Mouse (Mus musculus) forebrain, embryonic 16.5 days (tissue): ENCODE measurements around the gene Orm2. TPM values are rescaled to one million over a fixed set of nuclear protein-coding genes. Genes with fewer than 3 reads are reported as not detected.
"Not testable (repeated sequence)": the region's sequence is repeated elsewhere in the genome, so short reads cannot be mapped to it uniquely, and the experiment has no call there.

Source experiments
- ATAC-seq: fragments of 200-750 bp; cut with Nextera tagmentation; 2 replicates; pipeline ENCODE4 v1.8.0; 2017; ENCODE audit warnings: mild to moderate bottlenecking, moderate library complexity
- H3K27ac ChIP-seq: fragments of 300-500 bp; sonication (generic); 2 replicates; pipeline ENCODE4 v1.5.1; 2014; ENCODE audit warnings: low read length, control low read depth
- H3K27me3 ChIP-seq: fragments of 300-500 bp; sonication (generic); replicated peaks from 2 replicates; pipeline ENCODE4 v1.6.1; 2014; ENCODE audit warnings: low read length; ENCODE audit not compliant: control insufficient read depth, insufficient read depth
- H3K36me3 ChIP-seq: fragments of 300-500 bp; sonication (generic); 2 replicates; pipeline ENCODE4 v1.6.1; 2014; ENCODE audit not compliant: control insufficient read depth, insufficient read depth
- H3K4me1 ChIP-seq: fragments of 300-500 bp; sonication (generic); replicated peaks from 2 replicates; pipeline ENCODE4 v1.6.1; 2014; ENCODE audit warnings: low read length; ENCODE audit not compliant: control insufficient read depth, insufficient read depth
- H3K4me2 ChIP-seq: fragments of 300-500 bp; sonication (generic); 2 replicates; pipeline ENCODE4 v1.6.1; 2014; ENCODE audit warnings: mild to moderate bottlenecking, low read length, control low read depth
- H3K4me3 ChIP-seq: fragments of 300-500 bp; sonication (generic); replicated peaks from 2 replicates; pipeline ENCODE4 v1.5.1; 2014; ENCODE audit warnings: mild to moderate bottlenecking, low read length, control low read depth
- H3K9ac ChIP-seq: fragments of 300-500 bp; sonication (generic); replicated peaks from 2 replicates; pipeline ENCODE4 v1.6.1; 2014; ENCODE audit warnings: low read depth, low read length, control low read depth
- H3K9me3 ChIP-seq: fragments of 300-500 bp; sonication (generic); 2 replicates; pipeline ENCODE4 v1.6.1; 2016; ENCODE audit warnings: low read length; ENCODE audit not compliant: control insufficient read depth
- WGBS: fragments of 180-500 bp; shearing (Covaris S2); extraction: QIAGEN DNeasy Blood & Tissue Kit; methylation state at CpG from one replicate; pipeline ENCODE4 v1.1.7; 2014; 5-methylcytosine and 5-hydroxymethylcytosine counted together
- polyA plus RNA-seq: library from polyadenylated mRNA; unstranded; fragments of >200 nt; fragmentation: Nextera tagmentation; extraction: Ambion mirVana; gene quantifications from 2 replicates; pipeline ENCODE4 v1.2.1, GENCODE M21; 2015

The Orm2 gene
- not detected in 2 replicates for polyA plus RNA-seq

- no peaks in the 10 kb centered on the region for H3K9me3 ChIP-seq
- H3K36me3 ChIP-seq, result 0 out of 2 replicates have a peak, but pooled peaks cover under 1% of the 10 kb centered on the region
- H3K4me1 ChIP-seq, result no peaks in the 10 kb centered on the region
- H3K27ac ChIP-seq, result no peak within 1 kb of the TSS
- no peak within 1 kb of the TSS for H3K9ac ChIP-seq
- H3K4me2 ChIP-seq, result no peak within 1 kb of the TSS
- 82% methylated on average over 5 of the region's 5 CpGs for WGBS
- H3K4me3 ChIP-seq, result no peak within 1 kb of the TSS
- ATAC-seq, result no peak
- H3K27me3 ChIP-seq, result no peaks in the 10 kb centered on the region
Measured at GRCm38 (mm10) chr4:63362150-63362549, at the start of gene Orm2. Orm2 (plus strand) TSS chr4:63362449.

DNA sequence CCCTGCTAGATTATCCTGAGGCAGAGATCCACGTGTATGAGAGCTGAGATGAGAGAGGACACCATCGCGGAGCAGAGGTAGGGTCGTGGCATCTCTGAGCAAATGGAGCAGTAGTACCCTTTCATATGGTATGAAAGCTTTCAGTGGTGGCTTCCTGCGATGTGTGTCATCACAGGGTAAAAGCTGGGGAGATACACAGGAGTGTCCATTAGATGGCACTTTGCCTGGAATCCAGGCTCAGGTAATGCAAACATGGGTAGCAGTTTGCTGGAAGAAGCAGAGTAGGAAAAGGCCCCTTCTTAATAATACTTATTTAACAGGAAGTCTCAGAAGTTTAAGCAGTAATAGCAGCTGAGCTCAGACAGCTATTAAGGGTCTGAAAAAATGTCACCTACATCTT, 48.2 kb upstream of the Orm2 start:
- Histone ChIP-seq H3K9me3 (no peaks in the 10 kb centered on the region), H3K27ac (no peak overlapping the region), H3K27me3 (no peaks in the 10 kb centered on the region), H3K9ac (no peak overlapping the region), H3K4me2 (no peak overlapping the region), H3K4me1 (no peaks in the 10 kb centered on the region), H3K36me3 (no peaks in the 10 kb centered on the region), H3K4me3 (no peak overlapping the region)
- no peak for ATAC-seq
- WGBS, result 81% methylated on average over 5 of the region's 5 CpGs

DNA sequence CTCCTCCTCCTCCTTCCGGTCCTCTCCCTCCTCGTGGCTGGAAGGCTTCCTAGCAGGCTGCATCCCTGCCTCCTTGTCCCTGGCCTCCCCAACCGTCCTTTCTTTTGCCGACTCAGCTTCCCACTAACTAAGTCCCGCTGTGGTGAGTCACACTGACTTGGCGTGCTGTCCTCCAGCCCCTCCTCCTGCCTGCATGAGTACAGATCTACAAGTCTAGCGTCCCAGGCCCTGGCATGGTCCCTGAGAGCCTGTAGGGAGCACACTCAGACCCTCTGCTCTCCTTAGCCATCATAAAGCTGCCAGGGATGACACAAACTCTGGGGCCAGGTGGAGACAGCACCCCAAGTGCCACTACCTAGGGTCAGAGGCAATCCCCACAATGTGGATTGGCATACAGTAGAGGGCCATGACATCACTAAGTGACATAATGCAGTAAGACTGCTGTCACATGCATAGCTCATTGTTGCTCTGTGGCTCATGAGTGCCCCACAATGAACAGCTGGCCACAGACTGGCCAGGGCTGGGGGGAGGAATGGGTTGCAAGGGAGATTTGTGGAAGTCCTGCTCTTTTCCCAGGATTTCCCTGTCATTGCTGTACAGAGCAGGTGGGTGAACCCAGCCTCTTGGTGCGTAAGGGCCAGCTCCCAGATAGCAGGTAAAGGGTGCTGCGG, 46.0 kb upstream of the Orm2 start:
- Histone ChIP-seq H3K4me2 (no peak overlapping the region), H3K36me3 (no peaks in the 10 kb centered on the region), H3K4me3 (no peak overlapping the region), H3K4me1 (no peaks in the 10 kb centered on the region), H3K9ac (no peak overlapping the region), H3K27ac (no peak overlapping the region), H3K9me3 (no peaks in the 10 kb centered on the region), H3K27me3 (no peaks in the 10 kb centered on the region)
- whole genome bisulfite sequencing, result 60% methylated on average over 9 of the region's 9 CpGs
- ATAC-seq, result peak; percentile 56; the same call in 1 of the 2 replicates

- H3K36me3 ChIP-seq, H3K9ac ChIP-seq, H3K9me3 ChIP-seq, H3K4me3 ChIP-seq, H3K4me1 ChIP-seq, H3K27ac ChIP-seq, ATAC-seq, H3K27me3 ChIP-seq, H3K4me2 ChIP-seq: not testable (repeated sequence)
- 24% methylated on average over 3 of the region's 3 CpGs for WGBS
Measured at GRCm38 (mm10) chr4:63319566-63319965, 42.7 kb upstream of the Orm2 start.

- H3K27me3 ChIP-seq, result no peaks in the 10 kb centered on the region
- no peak for ATAC-seq
- WGBS, result 92% methylated on average over 8 of the region's 8 CpGs
Measured at GRCm38 (mm10) chr4:63323275-63323815, 38.9 kb upstream of the Orm2 start.

GRCm38 (mm10) chr4:63333403-63333802, 28.8 kb upstream of the Orm2 start:
- Histone ChIP-seq H3K27ac (no peak overlapping the region), H3K9ac (no peak overlapping the region), H3K9me3 (no peaks in the 10 kb centered on the region), H3K4me1 (no peaks in the 10 kb centered on the region; the same call in 1 of the 2 replicates), H3K4me2 (no peak overlapping the region), H3K36me3 (no peaks in the 10 kb centered on the region), H3K27me3 (no peaks in the 10 kb centered on the region), H3K4me3 (no peak overlapping the region)
- 83% methylated on average over 4 of the region's 4 CpGs for whole genome bisulfite sequencing
- ATAC-seq, result no peak

More at GRCm38 (mm10) chr4:63323275-63323815, 38.9 kb upstream of the Orm2 start:
- H3K4me3 ChIP-seq, result no peak overlapping the region
- peaks cover 4% of the 10 kb centered on the region; the same call in 1 of the 2 replicates for H3K36me3 ChIP-seq
- H3K9ac ChIP-seq, result no peak overlapping the region
- no peaks in the 10 kb centered on the region for H3K4me1 ChIP-seq
- H3K27ac ChIP-seq, result no peak overlapping the region
- no peaks in the 10 kb centered on the region for H3K9me3 ChIP-seq
- no peak overlapping the region for H3K4me2 ChIP-seq

DNA sequence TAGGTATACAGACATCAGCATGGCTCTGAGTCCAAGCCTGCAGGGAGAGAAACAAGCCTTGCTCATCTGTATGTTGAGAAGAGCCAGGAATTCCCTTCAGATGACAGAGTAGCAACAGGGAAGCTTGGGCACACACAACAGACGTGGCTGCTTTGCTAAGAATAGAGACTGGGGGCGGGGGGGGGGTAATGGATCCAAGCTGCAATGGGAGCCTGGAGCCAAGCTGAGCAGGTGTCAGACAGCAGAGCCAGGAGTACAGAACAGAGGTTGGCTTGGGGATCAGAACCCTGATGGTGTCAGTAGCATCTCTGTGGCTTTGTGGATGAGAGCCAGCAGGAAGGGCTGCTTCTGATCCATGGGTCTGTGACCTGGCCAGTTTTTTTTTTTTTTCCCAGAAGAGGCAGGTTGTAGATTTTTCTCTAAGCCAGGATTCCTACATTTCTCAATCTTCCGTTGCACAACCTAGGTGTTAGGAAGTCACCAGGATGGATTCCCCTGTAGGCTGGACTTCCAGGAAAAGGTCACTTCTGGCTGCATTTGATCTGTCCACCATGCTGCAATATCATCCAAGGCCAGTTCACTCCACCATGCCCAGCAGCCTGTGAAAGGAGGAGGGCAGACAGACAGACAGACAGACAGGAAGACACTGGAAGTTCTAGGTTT, 23.7 kb upstream of the Orm2 start:
- no peaks in the 10 kb centered on the region; the same call in 1 of the 2 replicates for H3K4me1 ChIP-seq
- no peaks in the 10 kb centered on the region for H3K27me3 ChIP-seq
- no peaks in the 10 kb centered on the region for H3K9me3 ChIP-seq
- ATAC-seq, result no peak
- H3K36me3 ChIP-seq, result no peaks in the 10 kb centered on the region
- no peak overlapping the region for H3K9ac ChIP-seq
- H3K27ac ChIP-seq, result no peak overlapping the region
- no peak overlapping the region for H3K4me3 ChIP-seq
- 61% methylated on average over 3 of the region's 3 CpGs for WGBS
- H3K4me2 ChIP-seq, result no peak overlapping the region

DNA sequence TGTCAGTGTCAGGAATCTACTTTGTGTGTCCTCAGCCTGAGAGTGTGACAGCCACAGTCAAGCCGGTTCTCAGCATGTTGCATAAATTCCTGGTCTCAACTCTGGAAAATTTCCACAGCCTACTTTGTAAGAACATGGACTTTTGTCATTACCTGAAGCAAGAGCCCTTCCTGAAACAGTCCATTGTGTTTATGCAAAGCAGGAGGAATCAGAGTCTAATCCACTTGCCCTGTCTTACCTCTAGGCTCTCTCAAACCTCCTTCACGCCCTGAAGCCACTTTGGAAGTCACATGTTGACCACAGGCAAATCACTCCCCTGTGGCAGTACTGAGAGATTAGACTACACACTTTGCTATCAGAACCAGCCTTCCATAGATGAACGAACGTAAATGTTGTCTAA, 19.8 kb upstream of the Orm2 start:
- no peak for ATAC-seq
- Histone ChIP-seq H3K9me3 (no peaks in the 10 kb centered on the region), H3K36me3 (no peaks in the 10 kb centered on the region), H3K4me1 (no peaks in the 10 kb centered on the region; the same call in 1 of the 2 replicates), H3K27ac (no peak overlapping the region), H3K9ac (no peak overlapping the region), H3K4me2 (no peak overlapping the region), H3K4me3 (no peak overlapping the region), H3K27me3 (no peaks in the 10 kb centered on the region)
- 67% methylated on average over 4 of the region's 4 CpGs for WGBS

DNA sequence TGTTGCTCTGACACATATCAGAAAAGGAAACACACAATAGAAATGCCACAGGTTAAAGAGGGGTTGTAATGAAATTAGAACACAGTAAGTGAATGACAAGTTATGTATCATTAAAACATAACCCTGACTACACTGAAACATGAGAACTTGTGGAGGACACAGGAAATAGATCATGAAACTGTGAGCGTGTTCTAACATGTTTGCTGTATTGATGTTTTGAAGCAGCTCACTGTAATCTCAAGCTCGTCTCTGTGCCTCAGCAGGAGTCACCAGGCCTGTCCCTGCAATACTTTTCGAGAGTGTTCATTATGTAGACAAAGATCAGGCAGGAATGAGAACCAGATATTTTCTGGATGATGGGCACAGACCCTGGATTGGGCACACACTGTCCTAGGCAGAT, 18.6 kb upstream of the Orm2 start:
- H3K9ac ChIP-seq, result no peak overlapping the region
- 62% methylated on average over 3 of the region's 3 CpGs for WGBS
- no peak overlapping the region for H3K27ac ChIP-seq
- H3K27me3 ChIP-seq, result no peaks in the 10 kb centered on the region
- no peaks in the 10 kb centered on the region for H3K36me3 ChIP-seq
- no peak overlapping the region for H3K4me2 ChIP-seq
- no peak overlapping the region for H3K4me3 ChIP-seq
- ATAC-seq, result no peak
- H3K4me1 ChIP-seq, result no peaks in the 10 kb centered on the region
- no peaks in the 10 kb centered on the region for H3K9me3 ChIP-seq
